Mouse (Mus musculus) MEL (cell line): ENCODE results near the gene Bmp7. TPM values are rescaled to one million over a fixed set of nuclear protein-coding genes. Genes with fewer than 3 reads are reported as not detected.

Experiments used
- DNase-seq: peaks from one replicate; pipeline ENCODE4 v3.0.0; 2011; ENCODE audit warnings: low read depth, low spot score
- H3K27ac ChIP-seq: 2 replicates; pipeline ENCODE4 v1.5.1; 2012; ENCODE audit warnings: low read depth, mild to moderate bottlenecking, control low read depth, low read length, moderate library complexity; ENCODE audit not compliant: control insufficient read depth
- H3K27me3 ChIP-seq, 2 experiments: fragments of 150-350 bp in 1 of 2; sonication (generic) in 1 of 2; 2 replicates each; pipeline ENCODE4 v1.6.1; 2012; ENCODE audit warnings: low read length in 2 of 2, mild to moderate bottlenecking in 2 of 2, improper control_type of control experiment in 1 of 2, moderate library complexity in 1 of 2; ENCODE audit not compliant: insufficient read depth in 2 of 2, control insufficient read depth in 1 of 2
- H3K36me3 ChIP-seq, 2 experiments: 2 replicates each; pipeline ENCODE4 v1.6.1; 2012 to 2014; ENCODE audit warnings: low read length in 2 of 2, improper control_type of control experiment in 1 of 2, inconsistent platforms in 1 of 2, mild to moderate bottlenecking in 1 of 2; ENCODE audit not compliant: insufficient read depth in 2 of 2, control insufficient read depth in 1 of 2
- H3K4me1 ChIP-seq, 2 experiments: fragments of 150-350 bp in 1 of 2; sonication (generic) in 1 of 2; 2 replicates each; pipeline ENCODE4 v1.6.1; 2012; ENCODE audit warnings: low read length in 2 of 2, improper control_type of control experiment in 1 of 2, mild to moderate bottlenecking in 1 of 2; ENCODE audit not compliant: insufficient read depth in 2 of 2, control insufficient read depth in 1 of 2
- H3K4me3 ChIP-seq, 2 experiments: fragments of 150-350 bp in 1 of 2; sonication (generic) in 1 of 2; 2 replicates each; pipeline ENCODE4 v1.5.1; 2012; ENCODE audit warnings: low read depth in 2 of 2, low read length in 2 of 2, mild to moderate bottlenecking in 2 of 2, moderate library complexity in 2 of 2, control low read depth in 1 of 2, improper control_type of control experiment in 1 of 2; ENCODE audit not compliant: control insufficient read depth in 1 of 2, insufficient read depth in 1 of 2
- H3K79me2 ChIP-seq: 2 replicates; pipeline ENCODE4 v1.6.1; 2012; ENCODE audit warnings: mild to moderate bottlenecking, low read length, moderate library complexity; ENCODE audit not compliant: control insufficient read depth, poor library complexity, insufficient read depth
- H3K9ac ChIP-seq: 2 replicates; pipeline ENCODE4 v1.6.1; 2012; ENCODE audit warnings: low read depth, mild to moderate bottlenecking, control low read depth, low read length, moderate library complexity; ENCODE audit not compliant: control insufficient read depth, poor library complexity, severe bottlenecking
- H3K9me3 ChIP-seq: fragments of 150-350 bp; sonication (generic); replicated peaks from 2 replicates; pipeline ENCODE4 v1.6.1; 2012; ENCODE audit warnings: mild to moderate bottlenecking, low read length, improper control_type of control experiment, moderate library complexity; ENCODE audit not compliant: insufficient read depth
- BHLHE40 ChIP-seq: IDR thresholded peaks from 2 replicates; pipeline ENCODE4 v1.6.1; 2012; ENCODE audit warnings: low read depth, mild to moderate bottlenecking, inconsistent platforms, low read length, improper control_type of control experiment, borderline replicate concordance
- CHD2 ChIP-seq: IDR thresholded peaks from 2 replicates; pipeline ENCODE4 v1.6.1; 2011; ENCODE audit warnings: low read length, improper control_type of control experiment
- ELF1 ChIP-seq: IDR thresholded peaks from 2 replicates; pipeline ENCODE4 v1.6.1; 2014; ENCODE audit warnings: low read depth, mild to moderate bottlenecking, inconsistent platforms, low read length, improper control_type of control experiment, moderate library complexity
- EP300 ChIP-seq, 2 experiments: IDR thresholded peaks; 2 replicates each; pipeline ENCODE4 v1.6.1; 2011; ENCODE audit warnings: improper control_type of control experiment in 2 of 2, low read length in 2 of 2, low read depth in 1 of 2, mild to moderate bottlenecking in 1 of 2
- GABPA ChIP-seq: IDR thresholded peaks from 2 replicates; pipeline ENCODE4 v1.6.1; 2012; ENCODE audit warnings: low read depth, mild to moderate bottlenecking, inconsistent platforms, low read length, improper control_type of control experiment, moderate library complexity
- GATA1 ChIP-seq: IDR thresholded peaks from 2 replicates; pipeline ENCODE4 v1.6.1; 2011; ENCODE audit warnings: low read depth, low read length, improper control_type of control experiment
- JUND ChIP-seq: IDR thresholded peaks from 2 replicates; pipeline ENCODE4 v1.6.1; 2011; ENCODE audit warnings: low read depth, mild to moderate bottlenecking, improper control_type of control experiment, low read length
- KAT2A ChIP-seq: conservative IDR thresholded peaks from 2 replicates; pipeline ENCODE4 v1.6.1; 2012; ENCODE audit warnings: low read depth, low read length, improper control_type of control experiment, inconsistent platforms
- MAFK ChIP-seq: IDR thresholded peaks from 2 replicates; pipeline ENCODE4 v1.6.1; 2011; ENCODE audit warnings: low read depth, mild to moderate bottlenecking, low read length, improper control_type of control experiment, borderline replicate concordance
- MAZ ChIP-seq: IDR thresholded peaks from 2 replicates; pipeline ENCODE4 v1.6.1; 2012; ENCODE audit warnings: low read depth, mild to moderate bottlenecking, inconsistent platforms, low read length, improper control_type of control experiment
- MYC ChIP-seq: IDR thresholded peaks from 2 replicates; pipeline ENCODE4 v1.6.1; 2011; ENCODE audit warnings: low read depth, mild to moderate bottlenecking, low read length, improper control_type of control experiment, moderate library complexity
- NELFE ChIP-seq: IDR thresholded peaks from 2 replicates; pipeline ENCODE4 v1.6.1; 2011; ENCODE audit warnings: low read depth, low read length, improper control_type of control experiment
- POLR2AphosphoS2 ChIP-seq: IDR thresholded peaks from 2 replicates; pipeline ENCODE4 v1.6.1; 2011; ENCODE audit warnings: low read length, improper control_type of control experiment
- POLR2AphosphoS5 ChIP-seq: IDR thresholded peaks from 2 replicates; pipeline ENCODE4 v1.6.1; 2012; ENCODE audit warnings: low read depth, borderline replicate concordance, mild to moderate bottlenecking, inconsistent platforms, low read length, moderate library complexity, mixed read lengths
- RCOR1 ChIP-seq: IDR thresholded peaks from 2 replicates; pipeline ENCODE4 v1.6.1; 2012; ENCODE audit warnings: low read depth, mild to moderate bottlenecking, inconsistent platforms, low read length, improper control_type of control experiment
- SMC3 ChIP-seq: IDR thresholded peaks from 2 replicates; pipeline ENCODE4 v1.6.1; 2011; ENCODE audit warnings: low read depth, low read length, improper control_type of control experiment
- TAL1 ChIP-seq: IDR thresholded peaks from 2 replicates; pipeline ENCODE4 v1.6.1; 2012; ENCODE audit warnings: mild to moderate bottlenecking, inconsistent platforms, low read length, moderate library complexity, mixed read lengths
- TBP ChIP-seq: IDR thresholded peaks from 2 replicates; pipeline ENCODE4 v1.8.0; 2011; ENCODE audit warnings: low read depth, low read length, improper control_type of control experiment
- TCF12 ChIP-seq: IDR thresholded peaks from 2 replicates; pipeline ENCODE4 v1.6.1; 2014; ENCODE audit warnings: low read depth, mild to moderate bottlenecking, inconsistent platforms, low read length, improper control_type of control experiment, moderate library complexity
- UBTF ChIP-seq: IDR thresholded peaks from 2 replicates; pipeline ENCODE4 v1.6.1; 2012; ENCODE audit warnings: low read depth, mild to moderate bottlenecking, inconsistent platforms, low read length, improper control_type of control experiment, moderate library complexity, borderline replicate concordance; ENCODE audit not compliant: insufficient read depth
- USF1 ChIP-seq: IDR thresholded peaks from 2 replicates; pipeline ENCODE4 v1.6.1; 2014; ENCODE audit warnings: low read depth, mild to moderate bottlenecking, inconsistent platforms, low read length, improper control_type of control experiment, moderate library complexity
- ZMIZ1 ChIP-seq: IDR thresholded peaks from 2 replicates; pipeline ENCODE4 v1.6.1; 2012; ENCODE audit warnings: low read depth, mild to moderate bottlenecking, inconsistent platforms, low read length, improper control_type of control experiment, moderate library complexity
- ZNF384 ChIP-seq: IDR thresholded peaks from 2 replicates; pipeline ENCODE4 v1.6.1; 2012; ENCODE audit warnings: low read depth, mild to moderate bottlenecking, inconsistent platforms, low read length, improper control_type of control experiment
- polyA plus RNA-seq, 2 experiments: library from polyadenylated mRNA; stranded (reverse) in 1 of 2; unstranded in 1 of 2; fragments of >175 nt in 1 of 2; fragments of >200 nt in 1 of 2; gene quantifications; 2 replicates each; pipeline versions ENCODE4 v1.2.1 to v1.2.4; 2012; ENCODE audit warnings: low replicate concordance in 2 of 2, low read depth in 1 of 2; ENCODE audit not compliant: insufficient read length in 2 of 2, insufficient read depth in 1 of 2, missing spikeins in 1 of 2
- total RNA-seq: library from RNA; depleted of rRNA; stranded (reverse); fragments of 300-350 nt; gene quantifications from 2 replicates; pipeline ENCODE4 v1.2.3, GENCODE M21; 2012

Gene Bmp7
- total and polyA plus RNA-seq, 3 experiments = not detected

DNA sequence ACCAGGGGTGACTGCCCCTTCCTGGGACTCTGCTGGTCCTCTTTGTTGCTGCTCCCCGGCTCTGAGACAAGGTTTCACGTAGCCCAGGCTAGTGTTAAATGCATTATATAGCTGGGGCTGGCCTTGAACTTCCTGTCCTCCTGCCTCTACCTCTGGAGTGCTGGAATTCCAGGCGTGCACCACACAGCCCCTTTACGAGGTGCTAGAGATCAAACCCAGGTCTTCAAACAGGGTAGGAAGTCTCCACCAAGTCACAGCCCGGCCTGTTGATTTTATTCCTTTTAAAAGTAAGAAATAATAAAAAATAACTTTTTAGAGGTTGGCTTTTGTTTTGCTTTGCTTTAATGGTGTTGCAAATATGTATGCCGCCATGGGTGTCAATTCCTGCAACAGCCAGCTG is 55.5 kb downstream of the Bmp7 start:
- TF ChIP-seq TAL1 = no peak
- no peak for TF ChIP-seq ELF1
- TF ChIP-seq TBP = no peak
- no peak for TF ChIP-seq POLR2AphosphoS5
- no peak for TF ChIP-seq NELFE
- no peak for TF ChIP-seq EP300 (IDR thresholded peaks at IDR 0.05; ENCODE audit: low read depth in 1 of 2, low read length in 2 of 2)
- no peak for TF ChIP-seq RCOR1
- TF ChIP-seq POLR2AphosphoS2 = no peak
- no peak for TF ChIP-seq ZNF384
- no peak for TF ChIP-seq SMC3
- TF ChIP-seq CHD2 = no peak
- no peak for TF ChIP-seq MYC
- TF ChIP-seq, all 39 proteins: peak for 0
- H3K36me3 ChIP-seq = no peaks in the 10 kb centered on the region
- H3K4me3 ChIP-seq = no peak overlapping the region
- H3K9me3 ChIP-seq = no peaks in the 10 kb centered on the region
- DNase-seq = no peak
- no peaks in the 10 kb centered on the region for H3K27me3 ChIP-seq
- H3K79me2 ChIP-seq = no peaks in the 10 kb centered on the region
- H3K4me1 ChIP-seq = no peaks in the 10 kb centered on the region
- H3K27ac ChIP-seq = no peak overlapping the region
- H3K9ac ChIP-seq = no peak overlapping the region

GRCm38 (mm10) chr2:172875201-172875600 is 64.9 kb downstream of the Bmp7 start:
- TF ChIP-seq UBTF (no peak), TCF12 (no peak), EP300 (IDR thresholded peaks at IDR 0.05; ENCODE audit: low read depth in 1 of 2, low read length in 2 of 2) (no peak), NELFE (no peak), MAFK (no peak), USF1 (no peak), KAT2A (no peak), POLR2AphosphoS2 (no peak), JUND (no peak), POLR2AphosphoS5 (no peak), GATA1 (no peak), TBP (no peak), BHLHE40 (no peak), ZMIZ1 (no peak), CHD2 (no peak), ELF1 (no peak), MAZ (no peak), GABPA (no peak)
- H3K27me3 ChIP-seq = no peaks in the 10 kb centered on the region
- H3K4me1 ChIP-seq = no peaks in the 10 kb centered on the region
- no peak overlapping the region for H3K27ac ChIP-seq
- H3K9me3 ChIP-seq = no peaks in the 10 kb centered on the region
- no peak overlapping the region for H3K9ac ChIP-seq
- no peaks in the 10 kb centered on the region for H3K36me3 ChIP-seq
- no peak for DNase-seq
- no peaks in the 10 kb centered on the region for H3K79me2 ChIP-seq
- no peak overlapping the region for H3K4me3 ChIP-seq
